Mouse (Mus musculus) liver, embryonic 12.5 days (tissue): ENCODE data around the gene Zdhhc13. TPM values are rescaled to one million over a fixed set of nuclear protein-coding genes. Genes with fewer than 3 reads are reported as not detected.

Experiments
- ATAC-seq: fragments of 200-750 bp; cut with Nextera tagmentation; 2 replicates; pipeline ENCODE4 v1.8.0; 2017; ENCODE audit warnings: moderate number of reproducible peaks, mild to moderate bottlenecking, moderate library complexity
- H3K27ac ChIP-seq: fragments of 300-500 bp; sonication (generic); 2 replicates; pipeline ENCODE4 v1.5.1; 2016; ENCODE audit warnings: mild to moderate bottlenecking
- H3K27me3 ChIP-seq: fragments of 300-500 bp; sonication (generic); replicated peaks from 2 replicates; pipeline ENCODE4 v1.6.1; 2016; ENCODE audit warnings: mild to moderate bottlenecking, moderate library complexity
- H3K36me3 ChIP-seq: fragments of 300-500 bp; sonication (generic); 2 replicates; pipeline ENCODE4 v1.6.1; 2016; ENCODE audit warnings: mild to moderate bottlenecking, moderate library complexity
- H3K4me1 ChIP-seq: fragments of 300-500 bp; sonication (generic); 2 replicates; pipeline ENCODE4 v1.6.1; 2016
- H3K4me2 ChIP-seq: fragments of 300-500 bp; sonication (generic); 2 replicates; pipeline ENCODE4 v1.6.1; 2016; ENCODE audit warnings: mild to moderate bottlenecking, moderate library complexity
- H3K4me3 ChIP-seq: fragments of 300-500 bp; sonication (generic); 2 replicates; pipeline ENCODE4 v1.5.1; 2016; ENCODE audit warnings: mild to moderate bottlenecking, moderate library complexity
- H3K9ac ChIP-seq: fragments of 300-500 bp; sonication (generic); 2 replicates; pipeline ENCODE4 v1.6.1; 2016; ENCODE audit warnings: mild to moderate bottlenecking, moderate library complexity
- H3K9me3 ChIP-seq: fragments of 300-500 bp; sonication (generic); replicated peaks from 2 replicates; pipeline ENCODE4 v1.6.1; 2016; ENCODE audit warnings: mild to moderate bottlenecking, moderate library complexity
- WGBS: fragments of 180-500 bp; shearing (Covaris S2); methylation state at CpG from one replicate; pipeline ENCODE4 v1.1.7; 2016; ENCODE audit not compliant: insufficient replicate concordance; 5-methylcytosine and 5-hydroxymethylcytosine counted together
- polyA plus RNA-seq: library from polyadenylated mRNA; unstranded; fragments of >200 nt; fragmentation: Nextera tagmentation; extraction: Ambion mirVana; gene quantifications from 2 replicates; pipeline ENCODE4 v1.2.1, GENCODE M21; 2016

The Zdhhc13 gene
- polyA plus RNA-seq, 1 experiment from 2014 or later, result 22.5 TPM

DNA sequence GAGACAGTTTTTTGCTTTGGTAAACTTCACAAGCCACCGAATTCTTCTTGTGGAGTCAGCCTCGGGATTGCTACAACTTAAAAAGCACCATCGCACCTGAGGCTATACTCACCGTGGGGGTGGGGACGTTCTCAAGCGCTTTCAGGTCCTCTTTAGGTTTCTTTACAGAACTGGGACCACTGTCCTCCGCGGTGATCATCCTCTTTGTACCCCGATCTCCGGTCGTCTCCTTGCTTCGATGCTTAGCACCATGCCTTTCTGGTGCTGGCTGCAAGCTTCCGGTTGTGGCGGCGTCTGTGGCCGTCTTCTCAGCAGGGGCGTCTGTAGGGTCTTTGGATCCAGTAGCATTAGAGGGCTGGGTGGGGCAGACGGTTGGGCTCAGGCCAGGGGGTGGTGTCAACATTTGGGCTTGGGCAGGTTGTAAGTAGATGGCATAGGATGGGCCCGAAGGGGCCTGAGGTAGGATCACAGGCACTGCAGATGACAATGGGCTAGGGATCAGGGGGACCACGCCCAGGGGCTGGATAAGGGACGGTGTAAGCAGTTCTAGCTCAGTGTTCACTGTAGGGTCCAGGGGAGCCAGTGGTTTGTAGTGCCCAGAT lies 81.9 kb downstream of the Zdhhc13 start:
- H3K4me2 ChIP-seq, result no peak overlapping the region
- no peak overlapping the region for H3K9ac ChIP-seq
- H3K27ac ChIP-seq, result no peak overlapping the region
- H3K27me3 ChIP-seq, result no peaks in the 10 kb centered on the region
- H3K9me3 ChIP-seq, result no peaks in the 10 kb centered on the region
- H3K36me3 ChIP-seq, result peaks cover 100% of the 10 kb centered on the region
- WGBS, result 89% methylated on average over 21 of the region's 21 CpGs
- H3K4me1 ChIP-seq, result peaks cover under 1% of the 10 kb centered on the region; the same call in 1 of the 2 replicates
- no peak overlapping the region for H3K4me3 ChIP-seq
- ATAC-seq, result no peak

- Histone ChIP-seq H3K4me3 (no peak overlapping the region), H3K4me2 (no peak overlapping the region), H3K4me1 (no peaks in the 10 kb centered on the region), H3K27ac (no peak overlapping the region), H3K27me3 (no peaks in the 10 kb centered on the region), H3K9ac (no peak overlapping the region), H3K36me3 (peaks cover 100% of the 10 kb centered on the region), H3K9me3 (no peaks in the 10 kb centered on the region)
- 83% methylated on average over 11 of the region's 11 CpGs for WGBS
- no peak for ATAC-seq
Measured at GRCm38 (mm10) chr7:48871292-48871691, 82.5 kb downstream of the Zdhhc13 start.

DNA sequence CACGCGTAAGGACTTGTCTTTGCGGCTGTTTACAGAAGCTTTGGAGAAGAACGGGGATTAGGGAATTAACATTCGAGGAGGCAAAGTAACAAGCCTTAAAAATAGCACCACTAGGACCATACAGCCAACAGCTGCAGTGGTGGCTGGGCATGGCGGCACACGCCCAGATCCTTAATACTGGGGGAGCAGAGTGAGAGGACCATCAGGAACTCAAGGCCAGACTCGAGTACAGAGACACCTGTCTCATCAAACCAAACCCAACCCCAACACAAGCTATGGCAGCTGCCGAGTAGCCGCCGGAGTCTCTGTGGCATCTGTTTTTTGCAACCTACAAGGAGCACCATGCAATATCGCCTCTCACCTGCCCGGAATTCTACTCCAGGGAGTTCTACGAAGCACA lies 86.3 kb downstream of the Zdhhc13 start:
- Histone ChIP-seq H3K9me3 (no peaks in the 10 kb centered on the region), H3K9ac (no peak overlapping the region), H3K4me2 (no peak overlapping the region), H3K36me3 (peaks cover 95% of the 10 kb centered on the region), H3K27ac (no peak overlapping the region), H3K4me3 (no peak overlapping the region), H3K4me1 (peaks cover 31% of the 10 kb centered on the region), H3K27me3 (no peaks in the 10 kb centered on the region)
- no peak for ATAC-seq
- 94% methylated on average over 14 of the region's 14 CpGs for WGBS

- H3K36me3 ChIP-seq, result peaks cover 81% of the 10 kb centered on the region
Measured at GRCm38 (mm10) chr7:48876526-48876925, 87.7 kb downstream of the Zdhhc13 start.

More at GRCm38 (mm10) chr7:48876526-48876925, 87.7 kb downstream of the Zdhhc13 start:
- Histone ChIP-seq H3K27me3 (no peaks in the 10 kb centered on the region), H3K27ac (no peak overlapping the region), H3K4me1 (peaks cover 31% of the 10 kb centered on the region), H3K4me3 (no peak overlapping the region), H3K9me3 (no peaks in the 10 kb centered on the region), H3K4me2 (no peak overlapping the region), H3K9ac (no peak overlapping the region)
- 70% methylated on average over 4 of the region's 4 CpGs for WGBS
- no peak for ATAC-seq

Other genes with a start within 250 kb of the Zdhhc13 start
- gene Mrgprb2, start 230.9 kb upstream of the Zdhhc13 start, polyA plus RNA-seq, result not detected in 2 replicates
- gene Mrgprb3, start 145.2 kb upstream of the Zdhhc13 start, polyA plus RNA-seq, result not detected in 2 replicates
- 0.27 and 0.86 TPM in 2 replicates for gene Csrp3, start 59.0 kb downstream of the Zdhhc13 start, polyA plus RNA-seq
- gene E2f8, start 92.6 kb downstream of the Zdhhc13 start, polyA plus RNA-seq, result 34.5 and 38.7 TPM in 2 replicates
- 2.6 and 2.8 TPM in 2 replicates for gene Nav2, start 119.7 kb downstream of the Zdhhc13 start, polyA plus RNA-seq